Mouse (Mus musculus): ENCODE measurements around the gene Syne1.

GRCm38 (mm10) chr10:5177446-5178015, 373.8 kb downstream of the Syne1 start:
- no peak for TF ChIP-seq CTCF (IDR thresholded peaks at IDR 0.05; ENCODE audit: low read depth, low read length)
- no peak for TF ChIP-seq POLR2A (IDR thresholded peaks at IDR 0.05; ENCODE audit: extremely low read depth, insufficient read depth, low read length)

Measured in liver, adult 2 months (tissue).